Mouse (Mus musculus) liver, embryonic 14.5 days (tissue): ENCODE data around the gene Sec61a2.

Experiments
- CTCF ChIP-seq: IDR thresholded peaks from 2 replicates; pipeline ENCODE4 v1.5.1; 2016; ENCODE audit warnings: antibody characterized with exemption, low read depth, control low read depth
- EP300 ChIP-seq: IDR thresholded peaks from 2 replicates; pipeline ENCODE4 v1.6.1; 2016; ENCODE audit warnings: antibody characterized with exemption, low read depth

DNA sequence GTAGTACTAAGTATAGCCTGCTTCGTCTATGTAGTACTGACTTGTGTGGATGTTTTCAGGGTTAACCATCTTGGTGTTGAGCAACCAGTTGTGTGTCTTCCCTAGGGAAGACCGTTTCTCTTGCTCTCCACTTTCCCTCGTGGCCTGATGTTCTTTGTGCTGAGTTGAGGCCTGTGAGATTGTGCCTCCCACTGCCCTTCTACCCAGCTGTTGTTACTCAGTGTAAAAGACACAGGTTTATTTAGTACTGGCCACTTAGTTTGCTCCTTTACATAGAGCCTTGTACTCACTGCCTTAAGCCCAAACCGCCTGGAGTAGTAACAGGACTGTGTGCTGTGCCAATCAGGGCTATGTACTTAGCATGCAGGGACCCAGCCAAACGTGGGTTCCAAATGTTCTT, 43.4 kb downstream of the Sec61a2 start:
- no peak for TF ChIP-seq CTCF
- TF ChIP-seq EP300: no peak
